Mouse (Mus musculus) liver, postnatal 0 days (tissue): ENCODE data around the gene Ccdc47.

ENCODE experiments used
- CTCF ChIP-seq: sonication (generic); IDR thresholded peaks from 2 replicates; pipeline ENCODE4 v1.5.1; 2016; ENCODE audit warnings: antibody characterized with exemption, low read depth
- EP300 ChIP-seq: IDR thresholded peaks from 2 replicates; pipeline ENCODE4 v1.6.1; 2016; ENCODE audit warnings: antibody characterized with exemption, low read depth, mild to moderate bottlenecking

DNA sequence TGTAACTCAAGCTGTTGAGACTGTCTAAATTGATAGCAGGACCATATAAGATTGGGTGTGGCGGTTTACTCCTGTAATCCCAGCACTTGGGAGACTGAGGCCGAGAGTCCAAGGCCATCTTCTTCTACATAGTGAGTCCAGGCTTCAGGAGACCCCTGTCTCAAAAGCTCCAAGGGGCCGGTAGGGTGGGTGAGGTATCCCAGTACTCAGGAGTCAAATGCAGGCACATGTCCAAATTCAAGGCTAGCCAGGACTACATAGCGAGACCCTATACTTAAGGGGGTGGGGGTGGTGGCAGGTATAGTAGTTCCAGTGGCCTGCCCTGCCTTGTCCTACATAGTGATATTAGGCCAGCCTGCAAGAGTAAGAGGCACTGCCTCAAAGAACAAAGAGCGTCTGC is 1.3 kb downstream of the Ccdc47 start:
- TF ChIP-seq EP300: no peak
- no peak for TF ChIP-seq CTCF
